Mouse (Mus musculus): ENCODE measurements at regions not wholly inside any gene's neighbourhood (a gene's known extent, or its start where the extent isn't known, plus 50 kb on each side); places are given as distances from the start of the nearest gene placed in this dataset.

- 35% methylated on average over 3 of the region's 3 CpGs for WGBS
Observed at GRCm38 (mm10) chr1:194107271-194107938, 510.6 kb upstream of the Plxna2 start.

DNA sequence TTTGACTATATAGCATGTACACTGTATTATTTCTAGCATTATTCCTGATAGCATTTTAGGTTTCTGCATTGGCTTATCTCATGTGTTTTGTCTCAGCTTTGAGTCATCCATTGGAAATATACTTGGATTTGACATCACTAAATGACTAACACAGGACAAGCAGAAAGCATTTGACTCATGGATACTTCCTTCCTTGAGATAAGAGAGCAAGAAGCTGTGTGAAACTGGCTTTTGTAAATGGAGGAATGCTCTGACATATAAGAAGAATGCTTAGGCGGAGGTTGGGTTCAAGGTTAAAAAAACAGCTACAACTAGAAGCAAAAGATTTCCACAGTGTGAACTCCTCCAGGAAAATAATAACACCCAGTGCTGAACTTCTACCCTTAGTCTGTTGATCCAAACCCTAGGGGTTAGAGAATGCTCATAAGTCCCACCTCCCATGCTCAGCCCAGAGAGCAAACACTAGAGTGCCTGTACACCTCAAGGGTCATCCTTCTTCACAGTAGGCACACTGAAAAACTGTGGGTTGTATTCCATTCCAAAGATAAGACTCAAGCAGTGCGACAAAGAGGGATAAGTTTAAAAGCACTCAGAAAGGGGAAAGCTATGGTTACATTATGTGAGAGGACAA, 528.0 kb upstream of the Plxna2 start:
- H3K4me1 ChIP-seq (ENCODE audit: control insufficient read depth, insufficient read depth, insufficient read length, low read length): no peaks in the 10 kb centered on the region
- no peak for TF ChIP-seq POLR2A (IDR thresholded peaks at IDR 0.05; ENCODE audit: low read depth, low read length)
- TF ChIP-seq CTCF (IDR thresholded peaks at IDR 0.05; ENCODE audit: extremely low read depth, insufficient read length, insufficient replicate concordance, low read depth, low read length): no peak
- no peak overlapping the region for H3K4me3 ChIP-seq (ENCODE audit: low read depth, low read length)
- H3K27ac ChIP-seq (ENCODE audit: insufficient read depth, low read depth, low read length): no peak overlapping the region
- no peaks in the 10 kb centered on the region for H3K27me3 ChIP-seq (ENCODE audit: control insufficient read depth, insufficient read depth, low read length)
- H3K36me3 ChIP-seq (ENCODE audit: control insufficient read depth, insufficient read depth, low read length): no peaks in the 10 kb centered on the region
- 65% methylated on average over 2 of the region's 2 CpGs for WGBS

More at GRCm38 (mm10) chr1:194107271-194107938, 510.6 kb upstream of the Plxna2 start:
- no peak for TF ChIP-seq CTCF (IDR thresholded peaks at IDR 0.05; ENCODE audit: extremely low read depth, insufficient read length, insufficient replicate concordance, low read depth, low read length)
- TF ChIP-seq POLR2A (IDR thresholded peaks at IDR 0.05; ENCODE audit: low read depth, low read length): no peak
- Histone ChIP-seq H3K4me1 (ENCODE audit: control insufficient read depth, insufficient read depth, insufficient read length, low read length) (peaks cover 4% of the 10 kb centered on the region; the same call in 1 of the 2 replicates), H3K4me3 (ENCODE audit: low read depth, low read length) (no peak overlapping the region), H3K36me3 (ENCODE audit: control insufficient read depth, insufficient read depth, low read length) (no peaks in the 10 kb centered on the region), H3K27me3 (ENCODE audit: control insufficient read depth, insufficient read depth, low read length) (no peaks in the 10 kb centered on the region), H3K27ac (ENCODE audit: insufficient read depth, low read depth, low read length) (no peak overlapping the region)

- H3K36me3 ChIP-seq (ENCODE audit: control insufficient read depth, insufficient read depth, low read length): no peaks in the 10 kb centered on the region
- WGBS: 33% methylated on average over 5 of the region's 5 CpGs
- H3K27ac ChIP-seq (ENCODE audit: insufficient read depth, low read depth, low read length): no peak overlapping the region
- TF ChIP-seq POLR2A (IDR thresholded peaks at IDR 0.05; ENCODE audit: low read depth, low read length) (no peak), CTCF (IDR thresholded peaks at IDR 0.05; ENCODE audit: extremely low read depth, insufficient read length, insufficient replicate concordance, low read depth, low read length) (no peak)
- no peaks in the 10 kb centered on the region for H3K27me3 ChIP-seq (ENCODE audit: control insufficient read depth, insufficient read depth, low read length)
- no peaks in the 10 kb centered on the region for H3K4me1 ChIP-seq (ENCODE audit: control insufficient read depth, insufficient read depth, insufficient read length, low read length)
- no peak overlapping the region for H3K4me3 ChIP-seq (ENCODE audit: low read depth, low read length)
Observed at GRCm38 (mm10) chr1:194058512-194058911, 559.5 kb upstream of the Plxna2 start.

- Histone ChIP-seq H3K4me1 (ENCODE audit: control insufficient read depth, insufficient read depth, insufficient read length, low read length) (no peaks in the 10 kb centered on the region), H3K4me3 (ENCODE audit: low read depth, low read length) (no peak overlapping the region), H3K36me3 (ENCODE audit: control insufficient read depth, insufficient read depth, low read length) (no peaks in the 10 kb centered on the region), H3K27ac (ENCODE audit: insufficient read depth, low read depth, low read length) (no peak overlapping the region), H3K27me3 (ENCODE audit: control insufficient read depth, insufficient read depth, low read length) (no peaks in the 10 kb centered on the region)
- TF ChIP-seq CTCF (IDR thresholded peaks at IDR 0.05; ENCODE audit: extremely low read depth, insufficient read length, insufficient replicate concordance, low read depth, low read length) (no peak), POLR2A (IDR thresholded peaks at IDR 0.05; ENCODE audit: low read depth, low read length) (no peak)
- 13% methylated on average over 1 of the region's 1 CpGs for WGBS
Observed at GRCm38 (mm10) chr1:194056544-194056943, 561.5 kb upstream of the Plxna2 start.

DNA sequence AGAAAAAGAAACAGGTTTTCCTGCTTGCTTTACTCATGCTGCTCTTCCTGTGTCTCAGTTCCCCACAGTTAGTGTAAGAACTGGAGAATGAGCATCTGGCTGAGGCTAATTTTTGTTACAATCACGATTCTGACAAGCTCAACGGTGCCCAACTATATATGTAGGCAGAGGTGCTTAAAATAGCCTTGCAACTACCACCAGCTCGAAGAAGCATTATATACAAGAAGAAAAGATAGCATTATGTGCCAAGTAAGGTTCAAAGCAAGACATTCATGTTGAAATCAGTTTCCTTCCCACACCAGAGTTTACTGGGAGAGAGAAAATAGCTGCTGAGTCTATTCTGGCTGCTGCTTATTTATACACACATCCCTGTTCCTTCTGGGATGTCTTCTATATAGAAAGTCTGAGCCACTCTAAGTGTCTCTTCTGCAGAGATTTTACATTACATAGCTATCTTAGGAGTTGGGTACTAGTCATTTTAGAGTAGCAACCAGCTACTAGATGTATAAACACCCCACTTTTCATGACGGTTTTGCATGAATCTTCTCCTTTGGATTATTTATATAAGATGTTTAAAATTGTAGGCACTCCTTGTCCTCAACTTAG, 568.2 kb upstream of the Plxna2 start:
- Histone ChIP-seq H3K4me3 (ENCODE audit: low read depth, low read length) (no peak overlapping the region), H3K27me3 (ENCODE audit: control insufficient read depth, insufficient read depth, low read length) (no peaks in the 10 kb centered on the region), H3K27ac (ENCODE audit: insufficient read depth, low read depth, low read length) (no peak overlapping the region), H3K4me1 (ENCODE audit: control insufficient read depth, insufficient read depth, insufficient read length, low read length) (no peaks in the 10 kb centered on the region), H3K36me3 (ENCODE audit: control insufficient read depth, insufficient read depth, low read length) (no peaks in the 10 kb centered on the region)
- WGBS: 57% methylated on average over 4 of the region's 4 CpGs
- TF ChIP-seq CTCF (IDR thresholded peaks at IDR 0.05; ENCODE audit: extremely low read depth, insufficient read length, insufficient replicate concordance, low read depth, low read length) (no peak), POLR2A (IDR thresholded peaks at IDR 0.05; ENCODE audit: low read depth, low read length) (no peak)

GRCm38 (mm10) chr1:194041393-194042352, 576.3 kb upstream of the Plxna2 start:
- H3K27ac ChIP-seq (ENCODE audit: insufficient read depth, low read depth, low read length): no peak overlapping the region
- no peaks in the 10 kb centered on the region for H3K4me1 ChIP-seq (ENCODE audit: control insufficient read depth, insufficient read depth, insufficient read length, low read length)
- H3K36me3 ChIP-seq (ENCODE audit: control insufficient read depth, insufficient read depth, low read length): no peaks in the 10 kb centered on the region
- 50% methylated on average over 8 of the region's 8 CpGs for WGBS
- TF ChIP-seq POLR2A (IDR thresholded peaks at IDR 0.05; ENCODE audit: low read depth, low read length) (no peak), CTCF (IDR thresholded peaks at IDR 0.05; ENCODE audit: extremely low read depth, insufficient read length, insufficient replicate concordance, low read depth, low read length) (no peak)
- H3K27me3 ChIP-seq (ENCODE audit: control insufficient read depth, insufficient read depth, low read length): no peaks in the 10 kb centered on the region
- H3K4me3 ChIP-seq (ENCODE audit: low read depth, low read length): no peak overlapping the region

All from small intestine, adult 2 months (tissue).